Mouse (Mus musculus) retina, embryonic 14.5 days (tissue): ENCODE results near the gene Olfr228.
"Not testable (repeated sequence)": the region's sequence is repeated elsewhere in the genome, so short reads cannot be mapped to it uniquely, and the experiment has no call there.

ENCODE experiments used
- DNase-seq: peaks from one replicate; pipeline ENCODE4 v3.0.0-alpha.2; 2015; ENCODE audit warnings: low spot score

Gene Olfr228

GRCm38 (mm10) chr2:86487286-86487685 is at the start of gene Olfr228:
TSS of gene Olfr228 (minus strand) at chr2:86487386.
- DNase-seq = no peak

- DNase-seq = no peak
Observed at GRCm38 (mm10) chr2:86530991-86531390, 43.8 kb upstream of the Olfr228 start.

- DNase-seq = no peak
Observed at GRCm38 (mm10) chr2:86508161-86508560, 21.0 kb upstream of the Olfr228 start, which contains the start of gene Olfr1076. TSS of gene Olfr1076 (plus strand) at chr2:86508461.

- peak; percentile 82 for DNase-seq
Observed at GRCm38 (mm10) chr2:86464442-86465109, 22.6 kb downstream of the Olfr228 start.

GRCm38 (mm10) chr2:86460434-86460833 is 26.8 kb downstream of the Olfr228 start:
- DNase-seq = no peak

GRCm38 (mm10) chr2:86456169-86456568 is 31.0 kb downstream of the Olfr228 start, which contains the start of gene Olfr1066:
TSS of gene Olfr1066 (minus strand) at chr2:86456269.
- no peak for DNase-seq

GRCm38 (mm10) chr2:86450491-86450890 is 36.7 kb downstream of the Olfr228 start, which contains the start of gene Olfr1065:
TSS of gene Olfr1065 (minus strand) at chr2:86450591.
- DNase-seq = not testable (repeated sequence)

GRCm38 (mm10) chr2:86442101-86442500 is 45.1 kb downstream of the Olfr228 start:
- DNase-seq = not testable (repeated sequence)
